19 mouse cellular contexts compared by ENCODE assay signal in the genomic region with DNA sequence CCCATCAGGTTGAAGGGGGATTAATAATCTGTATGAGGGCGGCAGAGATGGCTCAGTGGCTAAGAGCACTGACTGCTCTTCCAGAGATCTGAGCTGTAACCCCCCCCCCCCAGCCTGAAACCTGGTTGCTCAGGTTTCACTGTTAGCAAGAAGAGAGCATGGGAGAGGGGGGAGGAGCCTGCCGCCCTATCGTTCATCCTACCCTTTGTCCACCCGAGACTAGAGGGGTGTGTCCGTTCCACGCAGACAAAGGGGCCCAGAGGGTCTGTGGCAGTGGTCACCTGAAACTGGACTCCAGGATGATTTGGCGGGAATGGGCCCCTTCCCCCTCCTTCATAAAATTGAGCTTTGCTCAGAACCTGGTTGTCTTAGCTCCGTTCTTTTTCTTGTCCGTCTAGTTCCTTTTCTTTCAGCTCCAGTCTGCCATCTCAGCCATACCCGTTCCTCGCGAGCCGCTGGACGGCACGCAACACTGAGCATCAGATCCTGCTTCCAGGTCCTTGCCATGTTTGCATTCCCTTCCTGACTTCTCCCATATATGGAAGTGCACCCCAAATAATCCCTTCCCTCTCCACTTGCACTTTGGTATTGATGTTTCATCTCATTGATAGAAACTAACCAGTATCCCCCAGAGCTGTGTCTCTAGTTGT. TPM values are rescaled to one million over a fixed set of nuclear protein-coding genes. Genes with fewer than 3 reads are reported as not detected.
"Had no signal": no experiment of that assay in that cellular context is flagged by ENCODE, and none has a peak within 500 bp of the region (broad histone marks: within the 10 kb centered on the region; RNA-seq: fewer than 3 reads in every experiment).

No protein-coding gene starts in this region.

- H3K36me3 ChIP-seq: limb, embryonic 12.5 days; limb, embryonic 15.5 days; liver, embryonic 13.5 days; stomach, embryonic 15.5 days had no signal

- H3K4me1 ChIP-seq: limb, embryonic 12.5 days; limb, embryonic 15.5 days; liver, embryonic 13.5 days; stomach, embryonic 15.5 days had no signal

- H3K4me3 ChIP-seq: left cerebral cortex, adult 2 months; limb, embryonic 12.5 days; limb, embryonic 15.5 days; liver, embryonic 13.5 days; stomach, embryonic 15.5 days had no signal

- DNase-seq: kidney, adult 18-20 months; kidney, postnatal 36 days; layer of hippocampus, postnatal 36 days; left cerebral cortex, postnatal 4 days; liver, embryonic 13.5 days; lung, adult 2 months; lung, postnatal 14 days; lung, postnatal 4 days; midbrain, embryonic 14.5 days had no signal

- ATAC-seq: intestine, embryonic 16.5 days had no signal

- H3K27me3 ChIP-seq: limb, embryonic 15.5 days; liver, embryonic 13.5 days; stomach, embryonic 15.5 days had no signal

- H3K27ac ChIP-seq: kidney, postnatal 0 days; left cerebral cortex, adult 2 months; limb, embryonic 12.5 days; limb, embryonic 15.5 days; liver, embryonic 13.5 days; stomach, embryonic 15.5 days had no signal

- H3K9ac ChIP-seq: limb, embryonic 12.5 days; limb, embryonic 15.5 days; liver, embryonic 13.5 days; stomach, embryonic 15.5 days had no signal

- H3K4me2 ChIP-seq: limb, embryonic 12.5 days; limb, embryonic 15.5 days; liver, embryonic 13.5 days; midbrain, embryonic 11.5 days; stomach, embryonic 15.5 days had no signal

- H3K9me3 ChIP-seq: limb, embryonic 12.5 days; limb, embryonic 15.5 days; liver, embryonic 13.5 days; stomach, embryonic 15.5 days had no signal

RNA-seq across cellular contexts. Expression of a gene that starts 46.2 kb away (rescaled TPM):
- polyA plus RNA-seq: limb, embryonic 12.5 days; neural tube, embryonic 11.5 days; neural tube, embryonic 14.5 days; testis, adult 2 months had no signal
